Comparison of ENCODE assay signal across 15 mouse cellular contexts in the genomic region with DNA sequence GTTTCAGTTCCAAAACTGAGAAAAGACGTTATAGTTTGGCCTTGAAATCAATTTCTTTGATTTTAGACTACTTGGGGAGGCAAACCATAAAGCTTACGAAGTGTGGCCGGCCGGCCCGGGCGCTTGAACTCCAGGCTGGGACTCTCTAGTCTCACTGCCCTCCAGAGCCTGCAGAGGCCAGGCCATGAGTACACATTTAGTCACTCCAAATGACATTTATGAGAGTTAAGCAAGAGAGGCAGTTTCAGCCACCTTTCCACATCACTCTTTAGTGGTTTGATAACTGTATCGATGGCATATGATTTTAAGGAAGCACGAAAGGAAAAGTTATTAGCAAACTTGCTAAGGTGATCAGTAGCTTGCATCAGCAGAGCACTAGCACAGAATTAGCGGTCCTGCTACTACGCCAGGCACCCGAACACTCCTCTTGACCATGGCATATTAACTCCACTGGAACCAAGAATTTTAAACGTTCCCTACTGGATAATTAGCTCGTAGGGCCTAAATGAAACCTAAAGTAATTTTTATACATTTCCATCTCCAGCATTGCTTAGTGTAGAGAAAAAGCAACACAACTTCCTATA. TPM values are rescaled to one million over a fixed set of nuclear protein-coding genes. Genes with fewer than 3 reads are reported as not detected.
DNase-seq lines count a peak whose midpoint lies in the region; ATAC-seq lines count a peak whose summit lies in the region.
"Had no signal": no experiment of that assay in that cellular context is flagged by ENCODE, and none has a peak within 500 bp of the region (broad histone marks: within the 10 kb centered on the region; RNA-seq: fewer than 3 reads in every experiment).

No protein-coding gene starts in this region.

- H3K9me3 ChIP-seq in hindbrain, embryonic 15.5 days: no peaks in the 10 kb centered on the region
- no peaks in the 10 kb centered on the region for H3K9me3 ChIP-seq in hindbrain, embryonic 12.5 days (replicated peaks)
- H3K9me3 ChIP-seq in neural tube, embryonic 14.5 days (ENCODE audit: control insufficient read depth, low read length): no peaks in the 10 kb centered on the region
- H3K9me3 ChIP-seq: embryonic facial prominence, embryonic 13.5 days; forebrain, embryonic 13.5 days; heart, embryonic 15.5 days; limb, embryonic 12.5 days; lung, embryonic 15.5 days had no signal

- H3K36me3 ChIP-seq in hindbrain, embryonic 15.5 days: no peaks in the 10 kb centered on the region
- no peaks in the 10 kb centered on the region for H3K36me3 ChIP-seq in hindbrain, embryonic 12.5 days
- H3K36me3 ChIP-seq in neural tube, embryonic 14.5 days (ENCODE audit: control insufficient read depth, insufficient read depth, low read length): no peaks in the 10 kb centered on the region
- H3K36me3 ChIP-seq: embryonic facial prominence, embryonic 13.5 days; heart, embryonic 15.5 days; limb, embryonic 12.5 days; lung, embryonic 15.5 days had no signal

- H3K4me3 ChIP-seq in hindbrain, embryonic 15.5 days: no peak overlapping the region
- H3K4me3 ChIP-seq in hindbrain, embryonic 12.5 days: no peak overlapping the region
- H3K4me3 ChIP-seq in neural tube, embryonic 14.5 days (ENCODE audit: low read depth, low read length): no peak overlapping the region
- H3K4me3 ChIP-seq: embryonic facial prominence, embryonic 13.5 days; forebrain, embryonic 13.5 days; gastrocnemius, adult 2 months; heart, embryonic 15.5 days; limb, embryonic 12.5 days; lung, embryonic 15.5 days had no signal

- H3K4me1 ChIP-seq in hindbrain, embryonic 15.5 days (replicated peaks): peaks cover 5% of the 10 kb centered on the region; the same call in 1 of the 2 replicates
- no peaks in the 10 kb centered on the region; the same call in 1 of the 2 replicates for H3K4me1 ChIP-seq in hindbrain, embryonic 12.5 days
- peaks cover 4% of the 10 kb centered on the region; the same call in 1 of the 2 replicates for H3K4me1 ChIP-seq in neural tube, embryonic 14.5 days (ENCODE audit: control insufficient read depth, insufficient read depth, low read length)
- H3K4me1 ChIP-seq: forebrain, embryonic 13.5 days; lung, embryonic 15.5 days had no signal

- H3K9ac ChIP-seq in hindbrain, embryonic 15.5 days: no peak overlapping the region
- no peak overlapping the region for H3K9ac ChIP-seq in hindbrain, embryonic 12.5 days
- H3K9ac ChIP-seq in neural tube, embryonic 14.5 days (replicated peaks; ENCODE audit: low read depth, low read length): no peak overlapping the region
- H3K9ac ChIP-seq: embryonic facial prominence, embryonic 13.5 days; forebrain, embryonic 13.5 days; heart, embryonic 15.5 days; limb, embryonic 12.5 days; lung, embryonic 15.5 days had no signal

- DNase-seq in neural tube, embryonic 10.5 days (ENCODE audit: extremely low spot score, low spot score): no peak
- peak; percentile 8 for DNase-seq in adrenal gland, postnatal 14 days
- no peak for DNase-seq in thymus, postnatal 14 days
- DNase-seq in lung, postnatal 10 days: no peak
- DNase-seq: gastrocnemius, adult 2 months; kidney, adult 18-20 months; thymus, adult 18-20 months had no signal

- no peak overlapping the region for H3K4me2 ChIP-seq in hindbrain, embryonic 15.5 days
- H3K4me2 ChIP-seq in hindbrain, embryonic 12.5 days (replicated peaks): no peak overlapping the region
- no peak overlapping the region for H3K4me2 ChIP-seq in neural tube, embryonic 14.5 days (ENCODE audit: low read depth, low read length)
- H3K4me2 ChIP-seq: embryonic facial prominence, embryonic 13.5 days; forebrain, embryonic 13.5 days; heart, embryonic 15.5 days; limb, embryonic 12.5 days; lung, embryonic 15.5 days had no signal

- no peak overlapping the region for H3K27ac ChIP-seq in hindbrain, embryonic 15.5 days (replicated peaks)
- H3K27ac ChIP-seq in hindbrain, embryonic 12.5 days: no peak overlapping the region
- H3K27ac ChIP-seq in neural tube, embryonic 14.5 days (ENCODE audit: low read depth, low read length): no peak overlapping the region
- H3K27ac ChIP-seq: embryonic facial prominence, embryonic 13.5 days; forebrain, embryonic 13.5 days; gastrocnemius, adult 2 months; heart, embryonic 15.5 days; limb, embryonic 12.5 days; lung, embryonic 15.5 days had no signal

- H3K27me3 ChIP-seq in hindbrain, embryonic 15.5 days: no peaks in the 10 kb centered on the region
- H3K27me3 ChIP-seq in hindbrain, embryonic 12.5 days: no peaks in the 10 kb centered on the region
- no peaks in the 10 kb centered on the region for H3K27me3 ChIP-seq in neural tube, embryonic 14.5 days (ENCODE audit: control insufficient read depth, insufficient read depth, low read length)
- H3K27me3 ChIP-seq: embryonic facial prominence, embryonic 13.5 days; forebrain, embryonic 13.5 days; heart, embryonic 15.5 days; limb, embryonic 12.5 days; lung, embryonic 15.5 days had no signal

- 84% methylated on average over 13 of the region's 13 CpGs for WGBS in hindbrain, embryonic 15.5 days
- WGBS in hindbrain, embryonic 12.5 days: 87% methylated on average over 13 of the region's 13 CpGs
- 76% methylated on average over 13 of the region's 13 CpGs for WGBS in neural tube, embryonic 14.5 days

- peak; percentile 8; the same call in 1 of the 2 replicates for ATAC-seq in hindbrain, embryonic 15.5 days (ENCODE audit: low FRiP score, low read depth)
- ATAC-seq in hindbrain, embryonic 12.5 days (ENCODE audit: low FRiP score): no peak
- peak; percentile 47; the same call in 1 of the 2 replicates for ATAC-seq in neural tube, embryonic 14.5 days (ENCODE audit: low read depth)

RNA-seq across cellular contexts. Expression of a gene that starts 38.6 kb away (rescaled TPM):
- polyA plus RNA-seq in hindbrain, embryonic 15.5 days (2015; fragmentation: Nextera tagmentation; extraction: Ambion mirVana): 12.4 and 13.3 TPM in 2 replicates
- 17.3 and 17.6 TPM in 2 replicates for polyA plus RNA-seq in hindbrain, embryonic 12.5 days (2016; fragmentation: Nextera tagmentation; extraction: Ambion mirVana)
- 14.3 and 14.7 TPM in 2 replicates for polyA plus RNA-seq in neural tube, embryonic 14.5 days (2014; fragmentation: Nextera tagmentation; extraction: Ambion mirVana)
- total RNA-seq in adrenal gland, postnatal 14 days (2021): 10.3 and 13.4 TPM in 2 replicates
